Mouse (Mus musculus) ES-E14 (cell line): Measurements from ENCODE around the gene Ube2l6.

Experiments
- MAFK ChIP-seq: IDR thresholded peaks from 2 replicates; pipeline ENCODE4 v1.6.1; 2014; ENCODE audit warnings: mild to moderate bottlenecking, low read depth, low read length, inconsistent platforms; ENCODE audit not compliant: insufficient read depth
- ZC3H11A ChIP-seq: IDR thresholded peaks from 2 replicates; pipeline ENCODE4 v1.6.1; 2012; ENCODE audit warnings: low read depth, mild to moderate bottlenecking, inconsistent platforms, low read length, borderline replicate concordance

DNA sequence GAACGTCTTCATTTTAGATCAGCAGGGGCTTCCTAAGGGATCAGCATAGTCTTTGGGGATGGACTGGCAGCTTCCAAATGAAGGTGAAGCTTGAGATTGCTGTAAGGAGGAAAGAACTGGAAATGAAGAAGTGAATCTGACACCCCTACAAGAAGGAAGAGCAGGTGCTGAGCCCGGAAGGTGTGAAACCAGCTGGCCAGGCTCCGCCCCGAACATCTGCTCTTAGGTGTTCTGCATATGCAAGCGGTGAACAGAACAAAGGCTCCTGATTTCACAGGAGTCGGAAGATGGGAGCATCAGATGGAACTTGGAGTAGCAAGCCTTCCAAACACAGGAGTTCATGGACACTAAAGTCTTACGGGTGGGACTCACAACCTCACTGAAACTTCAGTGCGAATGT is 38.5 kb downstream of the Ube2l6 start:
- TF ChIP-seq MAFK = no peak
- TF ChIP-seq ZC3H11A = no peak
